Mouse (Mus musculus): ENCODE data around the gene Gramd1c. TPM values are rescaled to one million over a fixed set of nuclear protein-coding genes. Genes with fewer than 3 reads are reported as not detected.

Gene Gramd1c
- polyA plus RNA-seq, 1 experiment from 2014 or later, result 4.7 TPM

- no peaks in the 10 kb centered on the region for H3K4me1 ChIP-seq
- ATAC-seq (ENCODE audit: extremely low read depth, insufficient number of reproducible peaks, low FRiP score, low TSS enrichment), result no peak
- 60% methylated on average over 8 of the region's 8 CpGs for WGBS
- no peaks in the 10 kb centered on the region for H3K36me3 ChIP-seq
- H3K27ac ChIP-seq (replicated peaks), result no peak overlapping the region
- no peak overlapping the region for H3K4me2 ChIP-seq
- no peaks in the 10 kb centered on the region for H3K27me3 ChIP-seq (replicated peaks)
- no peaks in the 10 kb centered on the region for H3K9me3 ChIP-seq
- no peak overlapping the region for H3K4me3 ChIP-seq
- no peak overlapping the region for H3K9ac ChIP-seq
These were observed 7.4 kb downstream of the Gramd1c start for GRCm38 (mm10) chr16:44055766-44056165.

GRCm38 (mm10) chr16:44053265-44053664 is 9.9 kb downstream of the Gramd1c start:
- Histone ChIP-seq H3K27ac (replicated peaks) (no peak overlapping the region), H3K27me3 (replicated peaks) (no peaks in the 10 kb centered on the region), H3K4me3 (no peak overlapping the region), H3K4me1 (no peaks in the 10 kb centered on the region), H3K4me2 (no peak overlapping the region), H3K9ac (no peak overlapping the region), H3K36me3 (no peaks in the 10 kb centered on the region), H3K9me3 (no peaks in the 10 kb centered on the region)
- 74% methylated on average over 6 of the region's 6 CpGs for WGBS
- no peak for ATAC-seq (ENCODE audit: extremely low read depth, insufficient number of reproducible peaks, low FRiP score, low TSS enrichment)

- no peak overlapping the region for H3K9ac ChIP-seq
- no peaks in the 10 kb centered on the region for H3K36me3 ChIP-seq
- no peak overlapping the region for H3K27ac ChIP-seq (replicated peaks)
- no peak overlapping the region for H3K4me3 ChIP-seq
- ATAC-seq (ENCODE audit: extremely low read depth, insufficient number of reproducible peaks, low FRiP score, low TSS enrichment), result no peak
- no peak overlapping the region for H3K4me2 ChIP-seq
- 74% methylated on average over 6 of the region's 6 CpGs for WGBS
- H3K9me3 ChIP-seq, result no peaks in the 10 kb centered on the region
- no peaks in the 10 kb centered on the region for H3K4me1 ChIP-seq
- H3K27me3 ChIP-seq (replicated peaks), result no peaks in the 10 kb centered on the region
These were observed 10.8 kb downstream of the Gramd1c start for GRCm38 (mm10) chr16:44052390-44052789.

GRCm38 (mm10) chr16:44050139-44050538 is 13.0 kb downstream of the Gramd1c start:
- Histone ChIP-seq H3K4me1 (no peaks in the 10 kb centered on the region), H3K27me3 (replicated peaks) (no peaks in the 10 kb centered on the region), H3K36me3 (no peaks in the 10 kb centered on the region), H3K27ac (replicated peaks) (no peak overlapping the region), H3K9ac (no peak overlapping the region), H3K4me3 (no peak overlapping the region), H3K4me2 (no peak overlapping the region), H3K9me3 (no peaks in the 10 kb centered on the region; the same call in 1 of the 2 replicates)
- 77% methylated on average over 5 of the region's 5 CpGs for WGBS
- ATAC-seq (ENCODE audit: extremely low read depth, insufficient number of reproducible peaks, low FRiP score, low TSS enrichment), result no peak

GRCm38 (mm10) chr16:44039112-44039511 is 24.0 kb downstream of the Gramd1c start:
- Histone ChIP-seq H3K9ac (no peak overlapping the region), H3K27me3 (replicated peaks) (no peaks in the 10 kb centered on the region), H3K27ac (replicated peaks) (no peak overlapping the region), H3K4me1 (no peaks in the 10 kb centered on the region), H3K4me3 (no peak overlapping the region), H3K9me3 (peaks cover 2% of the 10 kb centered on the region; the same call in 1 of the 2 replicates), H3K36me3 (peaks cover 6% of the 10 kb centered on the region), H3K4me2 (no peak overlapping the region)
- 69% methylated on average over 4 of the region's 4 CpGs for WGBS
- no peak for ATAC-seq (ENCODE audit: extremely low read depth, insufficient number of reproducible peaks, low FRiP score, low TSS enrichment)

GRCm38 (mm10) chr16:44035221-44035620 is 27.9 kb downstream of the Gramd1c start:
- no peaks in the 10 kb centered on the region for H3K27me3 ChIP-seq (replicated peaks)
- H3K36me3 ChIP-seq, result peaks cover 5% of the 10 kb centered on the region
- H3K4me2 ChIP-seq, result no peak overlapping the region
- H3K4me3 ChIP-seq, result no peak overlapping the region
- no peaks in the 10 kb centered on the region for H3K4me1 ChIP-seq
- 67% methylated on average over 3 of the region's 3 CpGs for WGBS
- H3K9me3 ChIP-seq, result peaks cover 2% of the 10 kb centered on the region; the same call in 1 of the 2 replicates
- no peak overlapping the region for H3K27ac ChIP-seq (replicated peaks)
- no peak; the same call in 1 of the 2 replicates for ATAC-seq (ENCODE audit: extremely low read depth, insufficient number of reproducible peaks, low FRiP score, low TSS enrichment)
- no peak overlapping the region for H3K9ac ChIP-seq

- 59% methylated on average over 5 of the region's 5 CpGs for WGBS
These were observed 29.8 kb downstream of the Gramd1c start for GRCm38 (mm10) chr16:44033365-44033764.

GRCm38 (mm10) chr16:44029273-44029672 is 33.9 kb downstream of the Gramd1c start:
- Histone ChIP-seq H3K4me1 (no peaks in the 10 kb centered on the region; the same call in 1 of the 2 replicates), H3K4me3 (no peak overlapping the region), H3K36me3 (no peaks in the 10 kb centered on the region), H3K9ac (no peak overlapping the region), H3K27ac (replicated peaks) (no peak overlapping the region), H3K27me3 (replicated peaks) (no peaks in the 10 kb centered on the region), H3K4me2 (no peak overlapping the region), H3K9me3 (no peaks in the 10 kb centered on the region)
- ATAC-seq (ENCODE audit: extremely low read depth, insufficient number of reproducible peaks, low FRiP score, low TSS enrichment), result no peak
- WGBS, result 29% methylated on average over 2 of the region's 2 CpGs

More at GRCm38 (mm10) chr16:44033365-44033764, 29.8 kb downstream of the Gramd1c start:
- Histone ChIP-seq H3K4me2 (no peak overlapping the region), H3K9me3 (no peaks in the 10 kb centered on the region), H3K27ac (replicated peaks) (no peak overlapping the region), H3K9ac (no peak overlapping the region), H3K36me3 (no peaks in the 10 kb centered on the region), H3K4me1 (no peaks in the 10 kb centered on the region), H3K4me3 (no peak overlapping the region), H3K27me3 (replicated peaks) (no peaks in the 10 kb centered on the region)
- no peak for ATAC-seq (ENCODE audit: extremely low read depth, insufficient number of reproducible peaks, low FRiP score, low TSS enrichment)

- Histone ChIP-seq H3K9ac (no peak overlapping the region), H3K27ac (replicated peaks) (no peak overlapping the region), H3K4me1 (no peaks in the 10 kb centered on the region; the same call in 1 of the 2 replicates), H3K36me3 (no peaks in the 10 kb centered on the region), H3K4me2 (no peak overlapping the region), H3K27me3 (replicated peaks) (no peaks in the 10 kb centered on the region), H3K4me3 (no peak overlapping the region), H3K9me3 (no peaks in the 10 kb centered on the region)
- 89% methylated on average over 9 of the region's 9 CpGs for WGBS
- no peak for ATAC-seq (ENCODE audit: extremely low read depth, insufficient number of reproducible peaks, low FRiP score, low TSS enrichment)
These were observed 36.3 kb downstream of the Gramd1c start for GRCm38 (mm10) chr16:44026822-44027221.

GRCm38 (mm10) chr16:44026210-44026609 is 36.9 kb downstream of the Gramd1c start:
- 56% methylated on average over 6 of the region's 6 CpGs for WGBS
- no peaks in the 10 kb centered on the region for H3K9me3 ChIP-seq
- H3K27ac ChIP-seq (replicated peaks), result no peak overlapping the region
- no peak overlapping the region for H3K4me3 ChIP-seq
- H3K4me2 ChIP-seq, result no peak overlapping the region
- H3K36me3 ChIP-seq, result no peaks in the 10 kb centered on the region
- no peak for ATAC-seq (ENCODE audit: extremely low read depth, insufficient number of reproducible peaks, low FRiP score, low TSS enrichment)
- no peaks in the 10 kb centered on the region for H3K27me3 ChIP-seq (replicated peaks)
- H3K9ac ChIP-seq, result no peak overlapping the region
- no peaks in the 10 kb centered on the region; the same call in 1 of the 2 replicates for H3K4me1 ChIP-seq

- H3K9me3 ChIP-seq, result no peaks in the 10 kb centered on the region
- H3K4me3 ChIP-seq, result no peak overlapping the region; the same call in 1 of the 2 replicates
- ATAC-seq (ENCODE audit: extremely low read depth, insufficient number of reproducible peaks, low FRiP score, low TSS enrichment), result no peak
- 63% methylated on average over 2 of the region's 2 CpGs for WGBS
- peak overlapping the region; percentile 29; the same call in 1 of the 2 replicates for H3K9ac ChIP-seq
- H3K27me3 ChIP-seq (replicated peaks), result no peaks in the 10 kb centered on the region
- H3K27ac ChIP-seq (replicated peaks), result peak overlapping the region; percentile 73
- no peaks in the 10 kb centered on the region for H3K36me3 ChIP-seq
- peak overlapping the region; percentile 57 for H3K4me2 ChIP-seq
- H3K4me1 ChIP-seq, result peaks cover 32% of the 10 kb centered on the region
These were observed 44.1 kb downstream of the Gramd1c start for GRCm38 (mm10) chr16:44018986-44019548.

GRCm38 (mm10) chr16:44018372-44018771 is 44.8 kb downstream of the Gramd1c start:
- Histone ChIP-seq H3K4me3 (peak overlapping the region; percentile 23), H3K9ac (0 out of 2 replicates have a peak overlapping the region, but pooled peaks have one; percentile 29), H3K27ac (replicated peaks) (peak overlapping the region; percentile 73), H3K4me2 (peak overlapping the region; percentile 57), H3K4me1 (peaks cover 32% of the 10 kb centered on the region), H3K27me3 (replicated peaks) (no peaks in the 10 kb centered on the region), H3K9me3 (no peaks in the 10 kb centered on the region), H3K36me3 (no peaks in the 10 kb centered on the region)
- 5% methylated on average over 7 of the region's 7 CpGs for WGBS
- ATAC-seq (ENCODE audit: extremely low read depth, insufficient number of reproducible peaks, low FRiP score, low TSS enrichment), result peak; percentile 68

All from heart, embryonic 13.5 days (tissue).